Mouse (Mus musculus): Measurements from ENCODE around the gene Tmem11.

- TF ChIP-seq EP300 (optimal IDR thresholded peaks at IDR 0.05): no peak
- no peak for TF ChIP-seq CTCF (IDR thresholded peaks at IDR 0.05; ENCODE audit: low read depth)
Measured at GRCm38 (mm10) chr11:60827241-60827945, 51.7 kb downstream of the Tmem11 start.
